Mouse (Mus musculus) hindbrain, postnatal 0 days (tissue): ENCODE measurements around the gene Stk19. TPM values are rescaled to one million over a fixed set of nuclear protein-coding genes. Genes with fewer than 3 reads are reported as not detected.
A peak's percentile ranks its signal among the peaks of the same experiment; 100 is the strongest.
"Not testable (repeated sequence)": the region's sequence is repeated elsewhere in the genome, so short reads cannot be mapped to it uniquely, and the experiment has no call there.

Experiments used
- ATAC-seq: fragments of 200-750 bp; cut with Nextera tagmentation; 2 replicates; pipeline ENCODE4 v1.8.0; 2017; ENCODE audit warnings: mild to moderate bottlenecking, moderate TSS enrichment, moderate library complexity
- DNase-seq: peaks from one replicate; pipeline ENCODE4 v3.0.0-alpha.2; 2015; ENCODE audit warnings: low spot score
- H3K27ac ChIP-seq: fragments of 300-500 bp; sonication (generic); 2 replicates; pipeline ENCODE4 v1.5.1; 2014; ENCODE audit warnings: mild to moderate bottlenecking
- H3K27me3 ChIP-seq: fragments of 300-500 bp; sonication (generic); 2 replicates; pipeline ENCODE4 v1.6.1; 2014; ENCODE audit warnings: low read length, mixed read lengths; ENCODE audit not compliant: insufficient read depth
- H3K36me3 ChIP-seq: fragments of 300-500 bp; sonication (generic); 2 replicates; pipeline ENCODE4 v1.6.1; 2014; ENCODE audit warnings: low read length, mixed read lengths; ENCODE audit not compliant: insufficient read depth
- H3K4me1 ChIP-seq: fragments of 300-500 bp; sonication (generic); 2 replicates; pipeline ENCODE4 v1.6.1; 2014; ENCODE audit warnings: antibody characterized with exemption, low read length, mixed read lengths; ENCODE audit not compliant: insufficient read depth
- H3K4me2 ChIP-seq: fragments of 300-500 bp; sonication (generic); 2 replicates; pipeline ENCODE4 v1.6.1; 2014; ENCODE audit warnings: low read depth, mild to moderate bottlenecking, low read length, moderate library complexity, mixed read lengths
- H3K4me3 ChIP-seq: fragments of 300-500 bp; sonication (generic); 2 replicates; pipeline ENCODE4 v1.5.1; 2014; ENCODE audit warnings: low read length
- H3K9ac ChIP-seq: fragments of 300-500 bp; sonication (generic); replicated peaks from 2 replicates; pipeline ENCODE4 v1.6.1; 2014; ENCODE audit warnings: mild to moderate bottlenecking, low read length, moderate library complexity, mixed read lengths
- H3K9me3 ChIP-seq: fragments of 300-500 bp; sonication (generic); 2 replicates; pipeline ENCODE4 v1.6.1; 2016; ENCODE audit warnings: low read length, mixed read lengths
- CTCF ChIP-seq: IDR thresholded peaks from 2 replicates; pipeline ENCODE4 v1.5.1; 2016; ENCODE audit warnings: antibody characterized with exemption, control low read depth, low read depth
- WGBS: fragments of 180-500 bp; shearing (Covaris S2); extraction: QIAGEN DNeasy Blood & Tissue Kit; methylation state at CpG from one replicate; pipeline ENCODE4 v1.1.7; 2014; 5-methylcytosine and 5-hydroxymethylcytosine counted together
- polyA plus RNA-seq: library from polyadenylated mRNA; unstranded; fragments of >200 nt; fragmentation: Nextera tagmentation; extraction: Ambion mirVana; gene quantifications from 2 replicates; pipeline ENCODE4 v1.2.1, GENCODE M21; 2015
- total RNA-seq: library from RNA; depleted of rRNA; stranded (reverse); fragments of >200 nt; gene quantifications from 2 replicates; pipeline ENCODE4 v1.2.3, GENCODE M21; 2014

Stk19 gene
- total and polyA plus RNA-seq, 2 experiments from 2014 or later: 29.6 to 46.5 TPM

- DNase-seq: no peak
- no peak overlapping the region for H3K4me3 ChIP-seq
- no peak for TF ChIP-seq CTCF
- peaks cover 59% of the 10 kb centered on the region for H3K36me3 ChIP-seq
- 0 out of 2 replicates have a peak, but pooled peaks cover 4% of the 10 kb centered on the region for H3K4me1 ChIP-seq
- H3K9me3 ChIP-seq: no peaks in the 10 kb centered on the region
- ATAC-seq: no peak
- no peaks in the 10 kb centered on the region for H3K27me3 ChIP-seq
- H3K4me2 ChIP-seq: no peak overlapping the region
- 93% methylated on average over 13 of the region's 13 CpGs for WGBS
- no peak overlapping the region for H3K9ac ChIP-seq
- H3K27ac ChIP-seq: no peak overlapping the region
Observed at GRCm38 (mm10) chr17:34844884-34845283, 8.1 kb upstream of the Stk19 start.

GRCm38 (mm10) chr17:34840736-34841307 is 4.1 kb upstream of the Stk19 start:
- H3K4me2 ChIP-seq: no peak overlapping the region
- ATAC-seq (no peak), DNase-seq (no peak)
- H3K27ac ChIP-seq: no peak overlapping the region
- H3K4me3 ChIP-seq: no peak overlapping the region
- no peak overlapping the region for H3K9ac ChIP-seq
- H3K4me1 ChIP-seq: peaks cover 11% of the 10 kb centered on the region; the same call in 1 of the 2 replicates
- WGBS: 85% methylated on average over 6 of the region's 6 CpGs
- H3K27me3 ChIP-seq: no peaks in the 10 kb centered on the region
- no peak for TF ChIP-seq CTCF
- H3K9me3 ChIP-seq: no peaks in the 10 kb centered on the region
- peaks cover 52% of the 10 kb centered on the region for H3K36me3 ChIP-seq

GRCm38 (mm10) chr17:34838785-34839184 is 2.0 kb upstream of the Stk19 start:
- DNase-seq (no peak), ATAC-seq (no peak)
- TF ChIP-seq CTCF: no peak
- H3K9me3 ChIP-seq: no peaks in the 10 kb centered on the region
- 85% methylated on average over 7 of the region's 7 CpGs for WGBS
- H3K27me3 ChIP-seq: no peaks in the 10 kb centered on the region
- H3K4me2 ChIP-seq: no peak overlapping the region
- H3K36me3 ChIP-seq: peaks cover 44% of the 10 kb centered on the region
- no peak overlapping the region for H3K4me3 ChIP-seq
- H3K27ac ChIP-seq: no peak overlapping the region
- H3K9ac ChIP-seq: no peak overlapping the region
- H3K4me1 ChIP-seq: peaks cover 13% of the 10 kb centered on the region; the same call in 1 of the 2 replicates

- TF ChIP-seq CTCF: no peak
- ATAC-seq (peak; percentile 1), DNase-seq (no peak)
- H3K9ac ChIP-seq: peak overlapping the region; percentile 69
- H3K27ac ChIP-seq: no peak overlapping the region
- peak overlapping the region; percentile 66 for H3K4me3 ChIP-seq
- H3K36me3 ChIP-seq: peaks cover 34% of the 10 kb centered on the region
- peaks cover 13% of the 10 kb centered on the region; the same call in 1 of the 2 replicates for H3K4me1 ChIP-seq
- WGBS: 38% methylated on average over 42 of the region's 43 CpGs
- H3K9me3 ChIP-seq: no peaks in the 10 kb centered on the region
- H3K27me3 ChIP-seq: no peaks in the 10 kb centered on the region
- peak overlapping the region; percentile 88 for H3K4me2 ChIP-seq
Observed at GRCm38 (mm10) chr17:34837464-34838324, 949 bp upstream of the Stk19 start.

GRCm38 (mm10) chr17:34836155-34836855 is 440 bp downstream of the Stk19 start:
- no peaks in the 10 kb centered on the region for H3K27me3 ChIP-seq

GRCm38 (mm10) chr17:34830776-34831175 is 6.0 kb downstream of the Stk19 start:
- H3K9me3 ChIP-seq, H3K4me1 ChIP-seq, H3K4me2 ChIP-seq, H3K9ac ChIP-seq, DNase-seq, H3K27me3 ChIP-seq, H3K4me3 ChIP-seq, ATAC-seq, H3K27ac ChIP-seq: not testable (repeated sequence)
- 97% methylated on average over 1 of the region's 1 CpGs for WGBS
- H3K36me3 ChIP-seq: peaks cover 27% of the 10 kb centered on the region; the same call in 1 of the 2 replicates

More at GRCm38 (mm10) chr17:34836155-34836855, 440 bp downstream of the Stk19 start:
- peak overlapping the region; percentile 74 for H3K27ac ChIP-seq
- TF ChIP-seq CTCF: no peak
- H3K9ac ChIP-seq: peak overlapping the region; percentile 69
- H3K9me3 ChIP-seq: no peaks in the 10 kb centered on the region
- peak; percentile 83 for ATAC-seq
- peak overlapping the region; percentile 88 for H3K4me2 ChIP-seq
- peak overlapping the region; percentile 66 for H3K4me3 ChIP-seq
- peaks cover 24% of the 10 kb centered on the region for H3K36me3 ChIP-seq
- peaks cover 13% of the 10 kb centered on the region; the same call in 1 of the 2 replicates for H3K4me1 ChIP-seq
- DNase-seq: no peak
- WGBS: 3% methylated on average over 47 of the region's 48 CpGs
